Mouse (Mus musculus) spleen, postnatal 4 days (tissue): ENCODE results near the gene Parp8.

Experiments
- DNase-seq, 2 experiments: peaks; one replicate each; pipeline ENCODE4 v3.0.0; 2022; ENCODE audit warnings: low spot score in 2 of 2

The Parp8 gene

DNA sequence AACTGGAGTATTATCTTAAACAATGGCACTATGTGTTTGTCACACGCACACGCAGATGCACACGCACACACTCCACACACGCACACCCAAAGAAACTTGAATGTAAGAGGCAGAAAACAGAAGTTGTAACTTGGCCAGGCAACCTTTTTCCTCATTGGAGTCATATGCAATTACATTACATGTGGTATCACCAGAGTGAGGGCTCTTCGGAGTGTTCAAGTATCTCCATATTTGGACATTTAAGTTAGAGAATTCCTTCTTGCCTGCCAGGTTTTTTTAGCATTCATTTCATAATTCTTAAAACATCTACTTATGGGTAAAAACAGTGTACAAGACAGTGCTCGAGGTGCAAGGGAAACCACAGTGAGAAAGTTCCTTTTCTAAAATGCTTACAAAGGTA is 6.7 kb downstream of the Parp8 start:
- no peak for DNase-seq

DNA sequence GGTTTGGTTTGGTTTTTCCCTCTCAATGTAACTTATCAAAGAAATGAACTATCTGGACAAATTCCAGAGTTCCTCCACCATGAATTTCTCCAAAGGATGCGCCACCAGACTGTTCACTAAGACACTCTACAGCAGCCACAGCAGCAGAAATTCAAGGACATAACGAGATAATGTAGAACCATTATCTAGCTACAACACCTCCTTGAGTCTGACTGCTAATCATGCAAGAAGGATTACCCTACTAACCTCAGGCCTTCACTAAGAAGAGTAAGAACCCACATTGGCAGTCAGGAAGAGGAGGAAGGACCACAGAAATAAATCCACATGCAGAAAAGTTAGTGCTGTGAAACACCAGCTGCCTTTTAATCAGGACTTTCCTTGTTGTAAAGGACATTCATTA is 11.8 kb downstream of the Parp8 start:
- DNase-seq: no peak

DNA sequence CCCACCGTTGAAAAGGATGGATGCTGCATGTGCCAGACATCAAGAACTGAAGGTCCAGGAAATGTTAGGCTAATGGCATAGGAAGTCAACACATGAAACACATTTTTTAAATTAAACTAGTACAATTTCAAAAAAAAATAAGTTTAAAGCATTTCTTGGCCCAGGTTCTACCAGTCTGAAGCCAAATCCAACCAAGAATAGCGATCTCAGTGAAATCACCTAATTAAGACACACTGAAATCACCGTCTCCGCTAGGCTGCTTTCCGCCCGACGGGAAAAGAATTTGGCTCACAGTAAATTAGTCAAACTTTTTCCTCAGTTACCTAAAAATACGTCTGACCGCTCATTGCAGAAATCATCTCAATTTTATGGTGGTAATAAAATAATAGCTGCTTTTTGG is 13.3 kb downstream of the Parp8 start:
- no peak for DNase-seq

DNA sequence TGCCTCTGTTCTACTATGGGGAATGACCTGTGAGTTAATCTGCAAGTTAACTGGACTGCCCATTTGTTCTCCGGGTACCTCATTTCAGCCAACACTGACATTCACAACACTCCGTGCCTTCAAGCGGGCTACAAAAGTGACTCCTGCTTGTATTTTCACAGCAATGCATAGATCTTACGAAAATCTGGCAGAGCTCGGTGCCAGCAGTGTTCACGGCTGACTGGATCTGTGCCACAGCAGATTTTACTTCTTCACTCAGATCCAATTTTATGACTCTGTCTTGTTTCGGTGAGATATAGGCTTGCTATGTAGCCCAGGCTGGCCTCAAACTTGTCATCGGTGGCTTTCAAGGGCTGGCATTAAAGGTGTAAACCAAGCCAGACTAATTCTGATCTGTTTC is 15.2 kb downstream of the Parp8 start:
- DNase-seq: no peak

DNA sequence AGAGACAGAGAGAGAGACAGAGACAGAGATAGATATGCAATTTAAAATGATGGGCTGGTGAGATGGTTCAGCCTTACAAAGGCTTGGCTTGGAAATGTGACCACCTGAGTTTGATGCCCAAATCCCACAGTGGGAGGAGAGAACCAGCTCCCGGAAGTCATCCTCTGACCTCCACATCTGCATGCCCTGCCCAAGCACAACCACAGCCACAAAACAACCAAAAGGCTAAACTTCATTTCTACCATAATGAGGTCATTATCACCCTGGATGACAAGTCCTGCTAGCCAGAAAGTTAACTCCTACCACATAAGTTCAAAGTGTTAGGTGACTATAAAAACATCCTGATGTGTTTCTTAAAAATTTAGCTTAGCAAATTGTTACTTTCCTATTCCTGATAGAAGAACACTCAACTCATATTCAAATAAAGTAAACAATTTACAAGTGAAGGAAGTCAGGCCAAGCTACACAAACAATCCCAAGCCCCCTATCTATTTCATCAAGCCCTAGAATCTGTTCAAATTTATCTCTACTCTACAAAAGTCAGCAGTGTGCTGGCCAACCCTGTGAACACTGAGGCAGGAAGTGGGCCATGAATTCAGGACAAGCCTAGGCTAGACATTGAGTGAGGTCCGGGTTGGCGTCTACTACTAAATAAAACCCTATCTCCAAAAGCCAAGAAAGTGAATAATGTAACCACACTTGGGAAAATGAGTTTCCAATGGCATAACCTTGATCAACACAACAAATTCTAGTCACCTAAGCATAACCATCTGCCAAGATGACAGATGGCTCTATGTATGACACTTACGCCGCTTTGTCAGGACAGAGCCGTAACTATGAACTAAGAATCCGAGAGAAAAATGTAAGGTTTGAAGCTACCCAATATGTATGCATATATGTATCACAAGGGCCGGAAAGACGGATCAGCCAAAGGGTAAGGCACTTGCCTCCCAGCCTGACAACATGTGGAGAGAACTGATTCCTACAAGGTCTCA is 17.0 kb downstream of the Parp8 start:
- no peak for DNase-seq

DNA sequence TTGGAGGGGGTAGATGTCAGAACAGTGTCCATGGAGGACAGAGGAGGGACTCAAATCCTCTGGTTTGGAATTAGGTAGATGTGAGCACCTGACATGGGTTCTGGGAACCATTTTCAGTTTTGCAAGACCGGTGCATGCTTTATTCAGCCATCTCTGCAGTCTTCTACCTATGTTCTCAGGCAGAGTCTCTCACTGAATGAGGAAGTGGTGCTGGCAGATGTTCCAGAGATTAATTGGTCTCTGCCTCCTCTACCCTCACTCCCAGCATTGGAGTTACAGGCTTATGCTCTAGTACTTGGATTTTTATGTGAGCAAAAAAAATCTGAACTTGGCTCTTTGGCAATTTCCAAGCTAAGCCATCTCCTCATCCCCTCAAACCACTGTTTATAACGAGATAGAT is 17.8 kb downstream of the Parp8 start:
- no peak for DNase-seq

DNA sequence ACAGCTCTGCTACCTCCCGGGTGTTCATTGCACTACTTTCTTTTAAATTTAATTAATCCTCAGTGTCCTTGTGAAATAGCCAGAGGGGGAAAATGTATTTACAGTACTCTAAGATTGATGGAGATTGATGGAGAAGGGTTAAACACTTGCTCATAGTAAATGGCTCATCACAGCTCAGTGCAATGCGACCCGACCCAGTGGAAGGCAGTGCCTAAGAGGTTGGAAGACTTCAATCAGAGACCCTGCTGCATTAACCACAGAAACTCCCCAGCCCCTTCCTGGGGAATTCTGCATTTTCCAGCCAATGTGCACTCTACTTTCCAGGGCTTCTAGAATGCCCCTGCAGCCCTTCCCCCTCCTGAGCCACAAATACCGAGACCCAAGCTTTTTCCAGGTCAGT is 18.7 kb downstream of the Parp8 start:
- DNase-seq: no peak

DNA sequence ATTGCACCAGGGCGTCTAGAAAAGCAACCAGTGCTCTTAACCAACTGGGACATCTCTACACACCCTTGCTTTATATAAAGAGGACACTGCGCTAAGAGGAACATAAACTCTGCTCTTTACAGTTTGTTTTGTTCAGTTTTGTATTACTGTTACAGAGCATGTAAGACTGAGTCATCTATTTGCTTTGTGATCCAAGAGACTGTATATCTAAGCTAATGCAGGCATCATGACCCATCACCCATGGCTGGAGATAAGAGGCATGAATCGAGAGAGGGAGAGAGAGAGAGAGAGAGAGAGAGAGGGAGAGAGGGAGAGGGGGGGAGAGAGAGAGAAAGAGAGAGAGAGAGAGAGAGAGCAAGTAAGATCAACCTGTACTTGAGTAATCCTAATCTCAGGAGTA is 24.8 kb downstream of the Parp8 start:
- DNase-seq: no peak

DNA sequence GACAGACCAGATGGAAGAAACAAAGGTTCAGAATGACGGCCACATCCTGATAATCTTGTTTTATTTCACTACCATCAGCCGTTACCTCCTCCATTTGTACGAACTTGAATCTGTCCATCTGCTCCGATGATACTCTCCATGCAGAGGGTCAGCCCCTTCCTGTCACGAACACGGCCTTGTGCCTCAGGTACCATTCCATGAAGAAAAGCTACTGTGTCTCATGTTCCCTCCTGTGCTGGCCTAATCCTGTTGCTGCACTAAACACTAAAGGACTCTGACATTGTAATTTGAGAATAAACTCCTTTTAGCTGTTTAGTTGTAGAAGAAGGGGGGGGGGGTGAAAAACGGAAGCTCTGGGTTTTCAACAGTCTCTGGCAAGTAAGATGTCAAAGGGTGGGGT is 33.8 kb downstream of the Parp8 start:
- DNase-seq: no peak

DNA sequence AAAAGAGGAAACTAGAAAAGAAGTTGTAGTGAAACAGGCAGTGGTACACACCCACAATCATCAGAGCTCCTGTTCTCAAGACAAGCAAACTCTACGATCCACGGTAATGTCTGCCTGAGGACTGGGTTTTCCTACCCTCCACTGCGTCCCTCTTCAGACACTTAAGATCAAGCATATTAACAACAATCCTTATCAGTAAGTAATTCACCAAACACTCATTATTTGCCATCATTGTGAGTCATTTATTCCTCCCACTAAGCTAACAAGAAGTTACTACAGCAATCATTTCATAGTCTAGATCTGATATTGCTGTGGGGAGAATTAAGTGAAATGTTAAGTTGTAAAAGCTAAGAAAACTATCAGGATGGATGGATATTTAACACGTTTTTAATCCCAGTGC is 35.0 kb downstream of the Parp8 start:
- DNase-seq: no peak

DNA sequence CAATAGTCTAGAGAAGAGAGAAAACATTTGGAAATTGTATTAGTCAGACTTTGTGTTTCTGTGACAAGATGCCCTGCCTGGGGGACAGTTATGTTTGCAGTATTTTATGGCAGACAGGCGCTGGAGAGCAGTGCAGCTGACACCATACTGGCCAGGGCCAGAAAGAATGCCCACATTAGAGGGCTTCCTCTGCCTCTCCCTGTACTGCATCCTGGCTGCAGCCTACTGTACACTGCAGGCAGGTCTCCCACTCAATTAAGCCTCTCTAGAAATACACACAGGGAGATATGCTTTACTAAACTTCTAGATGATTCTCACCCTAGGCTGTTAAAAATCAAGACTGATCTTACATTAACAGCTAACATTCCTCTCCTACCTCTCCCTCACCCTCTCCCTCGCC is 36.6 kb downstream of the Parp8 start:
- no peak for DNase-seq

DNA sequence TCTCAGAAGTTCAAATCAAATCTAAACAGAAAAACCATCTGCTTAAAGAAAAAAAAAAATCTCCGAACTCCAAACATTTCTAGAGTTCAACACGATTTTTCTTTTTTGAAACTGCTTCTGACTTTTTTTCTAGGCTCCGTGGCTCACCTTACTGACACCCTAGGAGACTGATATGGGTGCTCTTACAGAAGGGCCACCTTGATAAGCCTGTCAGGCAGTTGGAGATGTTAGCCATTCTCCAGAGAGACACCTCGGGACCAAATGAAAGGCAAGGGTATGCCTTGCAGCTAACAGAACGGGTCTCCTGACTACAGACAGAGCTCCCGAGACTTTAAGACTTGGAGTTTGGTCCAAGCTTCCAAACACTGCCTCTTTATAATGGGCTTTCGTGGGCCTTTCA is 37.1 kb downstream of the Parp8 start:
- no peak for DNase-seq

DNA sequence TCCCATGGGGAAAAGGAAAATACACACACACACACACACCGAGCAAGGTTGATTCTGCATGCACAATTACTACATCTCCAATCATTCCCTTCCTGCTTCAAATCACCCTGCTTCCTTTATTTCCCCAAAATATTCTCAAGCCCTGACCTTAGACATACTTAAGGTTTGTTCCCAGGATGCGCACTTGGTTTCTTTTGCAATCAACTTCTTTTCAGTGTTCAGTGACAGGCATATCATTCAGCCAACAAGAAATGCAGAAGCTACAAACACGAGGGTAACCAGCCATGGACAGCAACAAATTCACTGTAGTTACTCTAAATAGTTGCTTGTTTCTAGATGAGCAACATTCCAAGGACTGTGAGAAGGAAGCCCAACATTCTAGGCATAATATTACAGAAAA is 38.1 kb downstream of the Parp8 start:
- no peak for DNase-seq

DNA sequence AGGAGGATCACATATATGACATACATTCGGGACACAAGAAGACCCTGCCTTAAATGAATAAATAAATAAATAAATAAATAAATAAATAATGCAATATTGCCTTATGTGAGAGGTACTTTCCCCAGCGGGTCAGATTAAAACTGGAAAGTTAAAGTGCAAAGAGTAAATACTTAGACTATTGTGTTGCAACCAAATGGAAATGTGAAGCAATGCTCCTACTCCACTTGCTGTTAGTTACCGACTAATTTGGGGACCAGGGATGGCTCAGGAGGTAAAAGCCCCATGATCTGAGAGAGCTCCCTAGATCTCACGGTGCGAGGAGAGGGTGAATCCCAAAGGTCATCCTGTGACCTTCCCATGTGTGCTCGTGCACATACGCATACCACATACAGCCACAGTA is 38.7 kb downstream of the Parp8 start:
- DNase-seq: no peak

DNA sequence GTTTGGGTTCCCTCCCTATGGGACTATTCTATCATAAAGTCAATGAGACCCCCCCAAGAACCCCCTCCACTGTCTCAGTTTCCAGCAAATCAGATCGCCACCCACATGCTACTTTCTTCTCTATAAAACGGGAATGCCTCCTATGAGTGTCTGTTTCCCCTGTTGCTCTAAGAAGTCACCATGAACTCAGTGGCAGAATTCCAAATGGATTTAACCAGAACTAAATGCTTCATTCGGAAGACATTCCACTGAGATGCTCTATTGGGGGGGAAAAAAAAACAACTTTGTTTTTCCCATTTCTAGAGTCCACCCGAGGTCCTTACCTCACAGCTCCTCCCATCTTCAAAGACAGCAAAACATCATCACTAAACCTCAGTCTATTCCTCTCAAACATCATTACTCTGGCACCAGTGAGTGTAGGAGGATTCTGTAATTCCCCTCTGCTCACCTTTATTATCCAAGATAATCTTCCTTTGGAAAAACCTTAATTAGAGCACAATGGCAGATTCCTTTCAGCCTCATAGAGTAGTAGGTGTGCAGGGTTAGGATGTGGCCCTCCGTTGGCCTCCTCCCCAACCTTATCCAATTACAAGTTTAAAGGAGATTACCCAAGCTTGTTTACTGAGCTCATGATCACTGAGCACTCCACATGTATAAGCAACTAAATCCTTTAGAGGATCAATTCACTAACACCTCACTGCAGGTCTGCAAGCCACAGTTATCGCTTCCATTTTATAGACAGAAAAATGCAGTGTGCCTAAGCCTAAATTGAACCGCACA is 51.1 kb downstream of the Parp8 start:
- no peak for DNase-seq

DNA sequence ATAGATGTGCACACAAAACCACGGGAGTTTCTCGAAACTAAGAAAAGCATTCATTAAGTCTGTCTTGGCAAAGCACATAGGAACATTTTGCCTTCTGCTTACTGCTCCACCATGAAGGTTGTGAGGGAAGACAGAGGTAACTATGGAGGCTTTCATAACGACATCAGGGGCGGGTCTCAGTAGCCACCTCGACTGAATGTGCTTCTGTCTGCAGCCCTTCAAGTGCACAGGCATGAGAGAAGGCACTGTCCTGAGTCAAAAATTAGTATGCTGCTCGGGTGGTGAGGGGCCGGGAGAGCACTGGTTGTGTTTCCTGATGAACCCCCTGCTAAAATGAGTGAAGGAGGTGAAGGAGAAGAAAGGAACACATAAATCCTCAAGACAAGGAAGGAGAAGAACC is 51.8 kb downstream of the Parp8 start:
- DNase-seq: no peak

DNA sequence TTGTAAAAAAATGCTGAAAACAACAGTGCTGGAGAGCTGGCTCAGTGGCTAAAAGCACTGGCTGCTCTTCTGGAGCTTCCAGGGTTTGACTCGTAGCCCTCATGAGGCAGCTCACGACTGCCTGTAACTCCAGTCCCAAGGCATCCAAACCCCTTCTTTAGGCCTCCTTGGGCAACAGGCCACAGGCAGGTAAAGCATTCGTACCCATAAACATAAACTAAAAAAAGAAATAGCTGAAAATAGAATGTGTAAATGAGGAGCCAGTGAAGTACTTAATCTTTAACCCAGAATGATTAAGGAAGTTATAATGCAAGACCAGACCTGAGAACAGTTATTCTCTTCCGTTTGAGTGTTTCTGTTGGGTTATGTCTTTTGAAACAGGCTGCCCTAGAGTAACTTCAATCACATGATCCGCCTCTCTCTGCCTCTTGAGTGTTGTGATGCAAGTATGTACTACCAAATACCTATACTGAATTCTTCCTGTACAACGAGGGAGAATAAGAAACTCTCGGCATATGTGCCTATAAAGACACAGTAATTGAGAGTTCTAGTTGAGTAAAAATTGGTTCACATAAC is 53.2 kb downstream of the Parp8 start:
- no peak for DNase-seq

DNA sequence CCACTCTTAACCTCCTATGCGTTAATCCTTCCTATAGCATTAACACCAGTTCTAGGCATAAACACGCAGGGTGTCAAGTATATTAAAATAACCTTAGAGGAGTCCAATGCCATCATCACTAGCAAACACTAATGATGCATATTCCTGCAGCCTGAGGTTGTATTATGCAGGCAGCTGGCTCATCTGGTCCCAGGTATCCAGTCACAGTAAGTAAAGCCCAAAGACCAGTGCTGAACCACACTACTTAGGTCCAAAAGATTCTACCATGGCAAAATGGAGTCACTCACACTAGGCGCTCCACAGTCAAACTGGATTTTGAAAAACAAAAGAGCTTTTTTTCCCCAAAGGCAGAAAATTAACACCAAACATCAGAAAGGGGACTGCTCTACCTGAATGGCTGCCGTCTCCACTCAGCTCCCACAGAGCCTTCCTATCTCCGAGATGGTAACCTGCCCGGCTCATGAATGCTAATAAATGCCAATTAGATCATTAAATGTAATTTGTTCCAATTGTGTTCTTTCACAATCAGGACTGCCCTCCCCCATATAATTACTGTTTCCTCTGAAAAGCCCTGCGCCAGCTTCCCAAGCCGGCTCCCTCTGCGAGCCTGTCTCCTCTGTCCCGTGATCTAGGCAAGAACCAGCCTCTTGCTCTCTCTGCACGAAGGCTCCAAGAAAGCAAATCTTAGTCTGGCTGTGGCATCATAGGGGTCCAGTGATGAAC is 54.5 kb downstream of the Parp8 start:
- no peak for DNase-seq

DNA sequence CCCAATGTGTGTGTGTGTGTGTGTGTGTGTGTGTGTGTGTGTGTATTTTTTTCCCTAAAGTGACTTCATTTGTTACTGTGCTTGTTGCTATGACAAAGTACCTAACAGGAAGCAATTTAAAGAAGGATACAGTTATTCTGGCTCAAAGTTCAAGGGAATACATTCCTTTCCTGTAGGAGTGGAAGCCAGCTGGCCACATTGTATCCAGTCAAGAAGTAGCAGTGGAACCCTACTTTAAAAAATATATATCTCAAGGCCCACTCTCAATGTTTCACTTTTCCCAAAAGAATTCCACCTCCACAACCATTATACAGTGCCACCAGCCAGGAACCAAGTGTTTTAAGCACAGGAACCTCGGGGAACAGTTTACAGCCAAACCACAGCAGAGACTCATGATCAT is 55.7 kb downstream of the Parp8 start:
- DNase-seq: no peak

DNA sequence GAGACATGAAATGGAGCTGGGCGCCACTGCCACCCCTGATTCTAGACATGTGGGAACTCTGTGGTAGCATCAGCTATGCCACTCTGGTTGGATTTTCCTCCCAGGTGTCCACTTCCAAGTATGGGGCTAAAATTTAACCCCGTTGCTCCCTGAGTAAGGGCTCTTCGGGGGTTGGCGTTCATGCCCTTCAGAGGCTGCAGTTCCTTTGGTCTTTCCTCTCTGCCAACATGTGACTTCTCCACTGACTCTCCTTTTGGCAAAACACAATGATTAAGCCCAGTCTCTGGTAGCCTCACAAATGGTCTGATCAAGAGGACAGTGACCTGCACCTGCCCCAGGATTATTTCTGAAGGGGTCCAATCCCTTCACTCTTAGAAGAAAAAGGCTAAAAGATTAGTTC is 56.4 kb downstream of the Parp8 start:
- DNase-seq: no peak

DNA sequence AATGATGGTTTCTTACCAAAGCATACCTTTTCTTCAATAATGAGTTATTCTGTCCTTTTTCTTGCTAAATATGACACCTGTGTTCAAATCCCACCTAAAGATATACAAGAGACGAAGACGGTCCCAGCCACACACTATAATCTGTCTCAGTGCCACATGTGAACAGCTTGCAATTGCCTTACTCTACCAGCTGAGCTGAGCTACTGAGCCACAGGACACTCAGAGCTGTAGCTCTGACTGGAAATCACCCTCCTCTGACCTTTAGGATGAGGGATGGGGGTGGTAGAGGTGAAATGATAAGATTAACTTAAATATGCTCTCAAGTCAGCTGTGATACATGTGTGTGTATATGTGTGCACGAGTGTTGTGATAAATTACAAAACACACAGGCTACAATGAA is 57.9 kb downstream of the Parp8 start:
- no peak for DNase-seq
